ENCODE assay signal across 15 mouse cellular contexts in genomic region chr8:119022301-119022870, GRCm38 (mm10).
DNase-seq lines count a peak whose midpoint lies in the region; ATAC-seq and TF ChIP-seq lines count a peak whose summit lies in the region.
"Had no signal": no experiment of that assay in that cellular context is flagged by ENCODE, and none has a peak within 500 bp of the region (broad histone marks: within the 10 kb centered on the region; RNA-seq: fewer than 3 reads in every experiment).

No protein-coding gene starts in this region.

- 0 out of 2 replicates have a peak, but pooled peaks have one; percentile 14 for ATAC-seq in cerebellum, adult (ENCODE audit: insufficient number of reproducible peaks, low FRiP score, low TSS enrichment)
- peak; percentile 57; the same call in 1 of the 2 replicates for ATAC-seq in hindbrain, embryonic 14.5 days (ENCODE audit: low FRiP score)
- no peak for ATAC-seq in hindbrain, embryonic 12.5 days (ENCODE audit: low FRiP score)
- ATAC-seq in intestine, embryonic 16.5 days, result peak; percentile 31; the same call in 1 of the 2 replicates

- H3K4me1 ChIP-seq in cerebellum, adult 2 months (ENCODE audit: control insufficient read depth, insufficient read depth, low read length), result no peaks in the 10 kb centered on the region
- peaks cover 20% of the 10 kb centered on the region for H3K4me1 ChIP-seq in hindbrain, embryonic 14.5 days (replicated peaks; ENCODE audit: control insufficient read depth, insufficient read depth, low read length)
- H3K4me1 ChIP-seq in hindbrain, embryonic 12.5 days, result no peaks in the 10 kb centered on the region
- H3K4me1 ChIP-seq in intestine, embryonic 16.5 days (ENCODE audit: control insufficient read depth, insufficient read depth, low read length), result no peaks in the 10 kb centered on the region
- 0 out of 2 replicates have a peak, but pooled peaks cover 3% of the 10 kb centered on the region for H3K4me1 ChIP-seq in limb, embryonic 10.5 days
- H3K4me1 ChIP-seq: liver, embryonic 15.5 days had no signal

- no peaks in the 10 kb centered on the region for H3K9me3 ChIP-seq in hindbrain, embryonic 14.5 days (ENCODE audit: control insufficient read depth, low read length)
- no peaks in the 10 kb centered on the region for H3K9me3 ChIP-seq in hindbrain, embryonic 12.5 days (replicated peaks)
- no peaks in the 10 kb centered on the region for H3K9me3 ChIP-seq in intestine, embryonic 16.5 days (ENCODE audit: control insufficient read depth, low read length)
- H3K9me3 ChIP-seq in limb, embryonic 10.5 days (replicated peaks), result no peaks in the 10 kb centered on the region
- H3K9me3 ChIP-seq: embryonic facial prominence, embryonic 15.5 days had no signal

- no peaks in the 10 kb centered on the region for H3K36me3 ChIP-seq in hindbrain, embryonic 14.5 days (replicated peaks; ENCODE audit: control insufficient read depth, insufficient read depth)
- H3K36me3 ChIP-seq in hindbrain, embryonic 12.5 days, result no peaks in the 10 kb centered on the region
- no peaks in the 10 kb centered on the region for H3K36me3 ChIP-seq in intestine, embryonic 16.5 days (ENCODE audit: control insufficient read depth, insufficient read depth, low read length)
- H3K36me3 ChIP-seq in limb, embryonic 10.5 days, result no peaks in the 10 kb centered on the region
- H3K36me3 ChIP-seq: embryonic facial prominence, embryonic 15.5 days; liver, embryonic 15.5 days had no signal

- H3K27me3 ChIP-seq in cerebellum, adult 2 months (ENCODE audit: control insufficient read depth, insufficient read depth, low read length), result no peaks in the 10 kb centered on the region
- no peaks in the 10 kb centered on the region for H3K27me3 ChIP-seq in hindbrain, embryonic 14.5 days (ENCODE audit: control insufficient read depth, insufficient read depth, low read length)
- no peaks in the 10 kb centered on the region for H3K27me3 ChIP-seq in hindbrain, embryonic 12.5 days
- H3K27me3 ChIP-seq in intestine, embryonic 16.5 days (replicated peaks; ENCODE audit: control insufficient read depth, insufficient read depth, low read length), result no peaks in the 10 kb centered on the region
- no peaks in the 10 kb centered on the region for H3K27me3 ChIP-seq in limb, embryonic 10.5 days (ENCODE audit: low read depth, poor library complexity, severe bottlenecking)
- H3K27me3 ChIP-seq: embryonic facial prominence, embryonic 15.5 days; liver, embryonic 15.5 days had no signal

- intact Hi-C loops in left cerebral cortex, postnatal 14 days (cut with DNase I), result no loop called here

- no peak for TF ChIP-seq POLR2A in cerebellum, adult 2 months (IDR thresholded peaks at IDR 0.05; ENCODE audit: borderline replicate concordance, insufficient read depth, low read length)

- H3K9ac ChIP-seq in hindbrain, embryonic 14.5 days, result no peak overlapping the region
- no peak overlapping the region for H3K9ac ChIP-seq in hindbrain, embryonic 12.5 days
- no peak overlapping the region for H3K9ac ChIP-seq in intestine, embryonic 16.5 days (ENCODE audit: low read depth, low read length)
- H3K9ac ChIP-seq: embryonic facial prominence, embryonic 15.5 days; liver, embryonic 15.5 days had no signal

- no peak for DNase-seq in cerebellum, adult 2 months
- no peak for DNase-seq in hindbrain, embryonic 14.5 days (ENCODE audit: low spot score)
- DNase-seq in NIH3T3 (ENCODE audit: low read depth), result peak; percentile 3
- DNase-seq in left cerebral cortex, postnatal 14 days (ENCODE audit: low spot score in 2 of 2), result no peak
- DNase-seq in limb, embryonic 10.5 days (ENCODE audit: low spot score), result no peak
- DNase-seq: cerebellum, adult 8-10 months; heart, adult 11 months; kidney, adult 8-10 months; left cerebral cortex, postnatal 4 days; thymus, adult 18-20 months had no signal

- no peak overlapping the region for H3K27ac ChIP-seq in cerebellum, adult 2 months (ENCODE audit: insufficient read depth, low read length)
- peak overlapping the region; percentile 71 for H3K27ac ChIP-seq in hindbrain, embryonic 14.5 days
- no peak overlapping the region for H3K27ac ChIP-seq in hindbrain, embryonic 12.5 days
- H3K27ac ChIP-seq in intestine, embryonic 16.5 days (ENCODE audit: low read length), result no peak overlapping the region
- no peak overlapping the region for H3K27ac ChIP-seq in limb, embryonic 10.5 days
- H3K27ac ChIP-seq: embryonic facial prominence, embryonic 15.5 days; liver, embryonic 15.5 days had no signal

- no peak for TF ChIP-seq CTCF in cerebellum, adult 2 months (IDR thresholded peaks at IDR 0.05; ENCODE audit: borderline replicate concordance, insufficient read depth, low read depth, low read length)

- no peak overlapping the region for H3K4me3 ChIP-seq in cerebellum, adult 2 months (replicated peaks; ENCODE audit: insufficient read depth, low read depth, low read length)
- H3K4me3 ChIP-seq in hindbrain, embryonic 14.5 days (replicated peaks; ENCODE audit: low read length), result no peak overlapping the region
- H3K4me3 ChIP-seq in hindbrain, embryonic 12.5 days, result no peak overlapping the region
- no peak overlapping the region for H3K4me3 ChIP-seq in intestine, embryonic 16.5 days (ENCODE audit: low read length)
- H3K4me3 ChIP-seq in limb, embryonic 10.5 days, result no peak overlapping the region
- H3K4me3 ChIP-seq: embryonic facial prominence, embryonic 15.5 days; liver, embryonic 15.5 days had no signal

- WGBS in cerebellum, adult 2 months, result 83% methylated on average over 9 of the region's 9 CpGs
- 55% methylated on average over 9 of the region's 9 CpGs for WGBS in hindbrain, embryonic 14.5 days
- 65% methylated on average over 9 of the region's 9 CpGs for WGBS in hindbrain, embryonic 12.5 days
- WGBS in intestine, embryonic 16.5 days, result 58% methylated on average over 9 of the region's 9 CpGs
- 79% methylated on average over 9 of the region's 9 CpGs for WGBS in limb, embryonic 10.5 days

- no peak overlapping the region for H3K4me2 ChIP-seq in hindbrain, embryonic 14.5 days (replicated peaks)
- H3K4me2 ChIP-seq in hindbrain, embryonic 12.5 days (replicated peaks), result no peak overlapping the region
- no peak overlapping the region for H3K4me2 ChIP-seq in intestine, embryonic 16.5 days (ENCODE audit: low read depth, low read length)
- H3K4me2 ChIP-seq: embryonic facial prominence, embryonic 15.5 days; liver, embryonic 15.5 days had no signal
